Mouse (Mus musculus): Measurements from ENCODE around the gene Tmem170b.

Gene Tmem170b

GRCm38 (mm10) chr13:41605099-41606010, at the start of gene Tmem170b:
TSS of gene Tmem170b (plus strand) at chr13:41605907.
- DNase-seq, result peak; percentile 98

- DNase-seq, result no peak
These were observed 44.7 kb upstream of the Tmem170b start for GRCm38 (mm10) chr13:41561024-41561423.

GRCm38 (mm10) chr13:41568421-41568820, 37.3 kb upstream of the Tmem170b start:
- DNase-seq, result no peak

GRCm38 (mm10) chr13:41568926-41569325, 36.8 kb upstream of the Tmem170b start:
- no peak for DNase-seq

- no peak for DNase-seq
These were observed 35.9 kb upstream of the Tmem170b start for GRCm38 (mm10) chr13:41569776-41570175.

- peak; percentile 57 to 82 for DNase-seq
These were observed 34.0 kb upstream of the Tmem170b start for GRCm38 (mm10) chr13:41571368-41572350.

- DNase-seq, result peak in 1 of 2 experiments; percentile 5
These were observed 33.4 kb upstream of the Tmem170b start for GRCm38 (mm10) chr13:41572351-41572735.

GRCm38 (mm10) chr13:41573126-41573846, 32.4 kb upstream of the Tmem170b start:
- DNase-seq, result no peak

GRCm38 (mm10) chr13:41581058-41581457, 24.6 kb upstream of the Tmem170b start:
- DNase-seq, result no peak

GRCm38 (mm10) chr13:41583666-41584357, 21.9 kb upstream of the Tmem170b start:
- DNase-seq, result no peak

- no peak for DNase-seq
These were observed 21.4 kb upstream of the Tmem170b start for GRCm38 (mm10) chr13:41584358-41584680.

- DNase-seq, result no peak
These were observed 20.8 kb upstream of the Tmem170b start for GRCm38 (mm10) chr13:41584896-41585295.

GRCm38 (mm10) chr13:41596678-41597077, 9.0 kb upstream of the Tmem170b start:
- no peak for DNase-seq

- no peak for DNase-seq
These were observed 5.7 kb upstream of the Tmem170b start for GRCm38 (mm10) chr13:41599977-41600376.

GRCm38 (mm10) chr13:41601056-41601455, 4.7 kb upstream of the Tmem170b start:
- DNase-seq, result no peak

GRCm38 (mm10) chr13:41603921-41604466, 1.7 kb upstream of the Tmem170b start:
- no peak for DNase-seq

- peak; percentile 75 to 78 for DNase-seq
These were observed 634 bp downstream of the Tmem170b start for GRCm38 (mm10) chr13:41606081-41607000.

GRCm38 (mm10) chr13:41607589-41607988, 1.9 kb downstream of the Tmem170b start:
- no peak for DNase-seq

- no peak for DNase-seq
These were observed 2.9 kb downstream of the Tmem170b start for GRCm38 (mm10) chr13:41608559-41608958.

GRCm38 (mm10) chr13:41611046-41611445, 5.3 kb downstream of the Tmem170b start:
- DNase-seq, result no peak

- DNase-seq, result no peak
These were observed 8.8 kb downstream of the Tmem170b start for GRCm38 (mm10) chr13:41614539-41614938.
